Mouse (Mus musculus) kidney, postnatal 0 days (tissue): ENCODE measurements around the gene Pbsn. TPM values are rescaled to one million over a fixed set of nuclear protein-coding genes. Genes with fewer than 3 reads are reported as not detected.
A peak's percentile ranks its signal among the peaks of the same experiment; 100 is the strongest.
"Not testable (repeated sequence)": the region's sequence is repeated elsewhere in the genome, so short reads cannot be mapped to it uniquely, and the experiment has no call there.

ENCODE experiments used
- ATAC-seq: fragments of 200-750 bp; cut with Nextera tagmentation; replicated peaks from 2 replicates; pipeline ENCODE4 v1.8.0; 2017; ENCODE audit warnings: low read depth, moderate number of reproducible peaks, moderate TSS enrichment, moderate library complexity; ENCODE audit not compliant: low FRiP score
- DNase-seq: peaks from one replicate; pipeline ENCODE4 v3.0.0-alpha.2; 2016; ENCODE audit warnings: low spot score
- H3K27ac ChIP-seq: fragments of 300-500 bp; sonication (generic); 2 replicates; pipeline ENCODE4 v1.5.1; 2014; ENCODE audit warnings: mild to moderate bottlenecking
- H3K27me3 ChIP-seq: fragments of 300-500 bp; sonication (generic); 2 replicates; pipeline ENCODE4 v1.6.1; 2014; ENCODE audit warnings: low read length, mixed read lengths; ENCODE audit not compliant: insufficient read depth
- H3K36me3 ChIP-seq: fragments of 300-500 bp; sonication (generic); 2 replicates; pipeline ENCODE4 v1.6.1; 2014; ENCODE audit warnings: low read length, mixed read lengths; ENCODE audit not compliant: insufficient read depth
- H3K4me1 ChIP-seq: fragments of 300-500 bp; sonication (generic); replicated peaks from 2 replicates; pipeline ENCODE4 v1.6.1; 2014; ENCODE audit warnings: antibody characterized with exemption, low read length, mixed read lengths; ENCODE audit not compliant: insufficient read depth
- H3K4me2 ChIP-seq: fragments of 300-500 bp; sonication (generic); 2 replicates; pipeline ENCODE4 v1.6.1; 2014; ENCODE audit warnings: mild to moderate bottlenecking, low read length, moderate library complexity, mixed read lengths
- H3K4me3 ChIP-seq: fragments of 300-500 bp; sonication (generic); replicated peaks from 2 replicates; pipeline ENCODE4 v1.5.1; 2014; ENCODE audit warnings: low read depth, low read length
- H3K9ac ChIP-seq: fragments of 300-500 bp; sonication (generic); 2 replicates; pipeline ENCODE4 v1.6.1; 2014; ENCODE audit warnings: low read depth, low read length
- H3K9me3 ChIP-seq: fragments of 300-500 bp; sonication (generic); replicated peaks from 2 replicates; pipeline ENCODE4 v1.6.1; 2016; ENCODE audit warnings: low read length, inconsistent platforms, mixed read lengths
- CTCF ChIP-seq: IDR thresholded peaks from 2 replicates; pipeline ENCODE4 v1.5.1; 2016; ENCODE audit warnings: antibody characterized with exemption, low read depth, mild to moderate bottlenecking, moderate library complexity
- WGBS: fragments of 180-500 bp; shearing (Covaris S2); extraction: QIAGEN DNeasy Blood & Tissue Kit; methylation state at CpG from one replicate; pipeline ENCODE4 v1.1.7; 2014; 5-methylcytosine and 5-hydroxymethylcytosine counted together
- polyA plus RNA-seq: library from polyadenylated mRNA; unstranded; fragments of >200 nt; fragmentation: Nextera tagmentation; extraction: Ambion mirVana; gene quantifications from 2 replicates; pipeline ENCODE4 v1.2.1, GENCODE M21; 2015

Gene Pbsn
- polyA plus RNA-seq = not detected in 2 replicates

GRCm38 (mm10) chrX:77853523-77853922 lies at the start of gene Pbsn:
TSS of gene Pbsn (minus strand) at chrX:77853623.
- no peak for TF ChIP-seq CTCF
- no peak for ATAC-seq

GRCm38 (mm10) chrX:77880033-77880432 lies 26.6 kb upstream of the Pbsn start:
- H3K27me3 ChIP-seq, H3K9me3 ChIP-seq, H3K9ac ChIP-seq, H3K4me2 ChIP-seq, H3K4me3 ChIP-seq, H3K27ac ChIP-seq, H3K36me3 ChIP-seq, ATAC-seq, H3K4me1 ChIP-seq: not testable (repeated sequence)
- DNase-seq = peak; percentile 0
- TF ChIP-seq CTCF = peak; percentile 46
- WGBS = 40% methylated on average over 2 of the region's 4 CpGs

More at GRCm38 (mm10) chrX:77853523-77853922, at the start of gene Pbsn:
- H3K4me3 ChIP-seq = no peak within 1 kb of the TSS
- WGBS = 89% methylated on average over 1 of the region's 1 CpGs
- H3K4me1 ChIP-seq = no peaks in the 10 kb centered on the region
- DNase-seq = no peak
- no peak within 1 kb of the TSS for H3K9ac ChIP-seq
- H3K36me3 ChIP-seq = no peaks in the 10 kb centered on the region
- no peak within 1 kb of the TSS for H3K4me2 ChIP-seq
- no peaks in the 10 kb centered on the region for H3K27me3 ChIP-seq
- no peak within 1 kb of the TSS for H3K27ac ChIP-seq
- no peaks in the 10 kb centered on the region for H3K9me3 ChIP-seq

GRCm38 (mm10) chrX:77864458-77864857 lies 11.0 kb upstream of the Pbsn start, which contains the start of gene Gm14744:
TSS of gene Gm14744 (plus strand) at chrX:77864758.
- H3K9ac ChIP-seq, DNase-seq: not testable (repeated sequence)

GRCm38 (mm10) chrX:77812031-77812430 lies 41.4 kb downstream of the Pbsn start:
- no peaks in the 10 kb centered on the region for H3K36me3 ChIP-seq
- H3K9ac ChIP-seq = no peak overlapping the region
- ATAC-seq (no peak), DNase-seq (no peak)
- no peaks in the 10 kb centered on the region for H3K9me3 ChIP-seq
- 62% methylated on average over 6 of the region's 6 CpGs for WGBS
- peak; percentile 34; the same call in 1 of the 2 replicates for TF ChIP-seq CTCF
- H3K27ac ChIP-seq = no peak overlapping the region
- no peaks in the 10 kb centered on the region for H3K27me3 ChIP-seq
- H3K4me1 ChIP-seq = no peaks in the 10 kb centered on the region
- no peak overlapping the region for H3K4me2 ChIP-seq
- H3K4me3 ChIP-seq = no peak overlapping the region

More at GRCm38 (mm10) chrX:77864458-77864857, 11.0 kb upstream of the Pbsn start, which contains the start of gene Gm14744:
- WGBS = 84% methylated on average over 2 of the region's 2 CpGs
- not testable (repeated sequence) for H3K9me3 ChIP-seq, H3K4me2 ChIP-seq, H3K36me3 ChIP-seq, H3K4me1 ChIP-seq, H3K27ac ChIP-seq, ATAC-seq, H3K27me3 ChIP-seq, H3K4me3 ChIP-seq

GRCm38 (mm10) chrX:77810608-77811206 lies 42.7 kb downstream of the Pbsn start:
- peak; percentile 63 for DNase-seq
- peak; percentile 78 for TF ChIP-seq CTCF
- 27% methylated on average over 17 of the region's 17 CpGs for WGBS

GRCm38 (mm10) chrX:77808602-77809001 lies 44.8 kb downstream of the Pbsn start:
- Histone ChIP-seq H3K4me2 (no peak overlapping the region), H3K27me3 (no peaks in the 10 kb centered on the region)

More at GRCm38 (mm10) chrX:77810608-77811206, 42.7 kb downstream of the Pbsn start:
- Histone ChIP-seq H3K4me1 (no peaks in the 10 kb centered on the region), H3K4me2 (peak overlapping the region; percentile 44), H3K4me3 (peak overlapping the region; percentile 33), H3K9me3 (no peaks in the 10 kb centered on the region), H3K9ac (peak overlapping the region; percentile 23; the same call in 1 of the 2 replicates), H3K27me3 (no peaks in the 10 kb centered on the region), H3K27ac (peak overlapping the region; percentile 71), H3K36me3 (no peaks in the 10 kb centered on the region)
- peak; percentile 78 for ATAC-seq

GRCm38 (mm10) chrX:77802293-77802692 lies 51.1 kb downstream of the Pbsn start:
- Histone ChIP-seq H3K9ac (no peak overlapping the region), H3K27ac (no peak overlapping the region), H3K4me2 (no peak overlapping the region), H3K4me3 (no peak overlapping the region), H3K27me3 (no peaks in the 10 kb centered on the region), H3K9me3 (no peaks in the 10 kb centered on the region), H3K4me1 (no peaks in the 10 kb centered on the region), H3K36me3 (no peaks in the 10 kb centered on the region)
- no peak for TF ChIP-seq CTCF
- 80% methylated on average over 2 of the region's 2 CpGs for WGBS
- no peak for ATAC-seq
- DNase-seq = no peak

More at GRCm38 (mm10) chrX:77808602-77809001, 44.8 kb downstream of the Pbsn start:
- Histone ChIP-seq H3K4me1 (no peaks in the 10 kb centered on the region), H3K9me3 (no peaks in the 10 kb centered on the region), H3K4me3 (no peak overlapping the region), H3K27ac (no peak overlapping the region), H3K9ac (no peak overlapping the region), H3K36me3 (no peaks in the 10 kb centered on the region)
- 10% methylated on average over 2 of the region's 2 CpGs for WGBS
- peak; percentile 76 for TF ChIP-seq CTCF
- ATAC-seq = no peak
- peak; percentile 40 for DNase-seq
